Mouse (Mus musculus): Measurements from ENCODE around the gene 1700029J07Rik. TPM values are rescaled to one million over a fixed set of nuclear protein-coding genes. Genes with fewer than 3 reads are reported as not detected.

The 1700029J07Rik gene
- 1 to 10 TPM; 1.9 to 3.2 TPM for polyA plus RNA-seq (2017; shearing (Covaris generic))

DNA sequence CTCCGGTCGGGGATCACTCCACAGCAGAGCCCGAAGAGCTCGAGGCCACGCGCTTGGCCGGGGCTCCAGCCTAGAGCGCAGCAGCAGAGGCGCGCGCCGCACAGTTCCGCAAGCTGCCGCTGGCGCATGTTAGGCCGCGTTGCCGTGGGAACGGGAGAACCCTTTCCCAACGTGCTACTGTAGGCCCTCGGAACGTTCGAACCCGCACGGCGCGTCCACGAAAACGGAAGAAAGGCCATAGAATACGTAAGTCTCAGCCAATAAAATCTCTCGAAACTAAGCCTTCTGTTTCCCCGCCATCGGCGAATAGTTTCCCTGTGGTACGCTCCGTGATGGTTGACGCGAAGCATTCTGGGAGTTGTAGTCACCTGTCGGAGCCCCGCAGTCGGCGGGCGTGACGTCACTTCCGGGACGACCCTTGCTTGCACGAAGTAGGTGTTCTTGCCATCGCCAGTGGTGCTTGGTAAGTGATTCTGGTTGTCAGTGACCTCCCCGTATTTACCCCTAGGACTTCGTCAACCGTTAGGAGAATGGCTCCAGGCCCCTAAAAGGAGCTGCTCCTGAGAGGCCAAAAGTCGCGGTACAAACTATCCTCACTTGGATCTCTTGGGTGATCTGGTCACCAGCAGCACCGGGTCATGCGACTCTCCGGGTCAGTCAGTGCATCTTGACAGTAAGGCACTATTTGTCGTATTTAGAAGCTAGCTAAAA is at the start of gene 1700029J07Rik, which contains the start of gene Ufsp2:
Gene 1700029J07Rik (minus strand): TSS at position 127 of the 711 bp plus-strand sequence.
Gene Ufsp2 (plus strand): TSS at position 403 of the 711 bp plus-strand sequence.
- peak; percentile 95 for ATAC-seq

DNA sequence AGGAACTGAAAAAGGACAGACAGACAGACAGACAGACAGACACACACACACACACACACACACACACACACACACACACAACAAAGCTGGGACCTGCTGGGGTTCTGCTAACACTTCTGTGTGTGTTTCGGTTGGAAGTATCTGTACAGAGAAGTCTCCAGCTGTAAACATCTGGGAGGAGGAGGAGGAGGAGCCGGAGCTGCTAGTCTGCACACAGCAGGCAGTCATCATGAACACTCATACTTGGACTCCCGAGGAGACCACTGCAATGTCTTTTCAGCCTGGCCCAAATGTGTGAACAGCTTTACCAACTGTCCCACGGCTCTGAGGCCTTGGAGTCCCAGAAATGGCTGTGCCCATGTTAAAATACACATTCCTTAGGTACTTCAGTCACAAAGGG is 49.3 kb upstream of the 1700029J07Rik start:
- no peak for ATAC-seq

DNA sequence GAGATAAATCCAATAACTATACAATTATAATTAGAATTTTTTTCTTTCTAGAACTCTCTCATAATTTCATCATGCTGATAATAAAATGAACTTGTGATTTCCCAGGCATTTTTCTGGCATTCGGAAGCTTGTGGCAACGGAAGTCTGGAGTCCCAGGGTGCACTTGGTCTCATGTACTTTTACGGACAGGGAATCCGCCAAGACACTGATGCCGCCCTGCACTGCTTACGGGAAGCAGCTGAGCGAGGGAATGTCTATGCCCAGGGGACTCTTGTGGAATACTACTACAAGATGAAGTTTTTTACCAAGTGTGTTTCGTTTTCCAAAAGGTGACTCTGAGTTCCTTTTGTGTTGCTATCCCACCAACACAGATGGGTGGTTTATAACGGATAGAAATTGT is 47.7 kb upstream of the 1700029J07Rik start:
- no peak for ATAC-seq

DNA sequence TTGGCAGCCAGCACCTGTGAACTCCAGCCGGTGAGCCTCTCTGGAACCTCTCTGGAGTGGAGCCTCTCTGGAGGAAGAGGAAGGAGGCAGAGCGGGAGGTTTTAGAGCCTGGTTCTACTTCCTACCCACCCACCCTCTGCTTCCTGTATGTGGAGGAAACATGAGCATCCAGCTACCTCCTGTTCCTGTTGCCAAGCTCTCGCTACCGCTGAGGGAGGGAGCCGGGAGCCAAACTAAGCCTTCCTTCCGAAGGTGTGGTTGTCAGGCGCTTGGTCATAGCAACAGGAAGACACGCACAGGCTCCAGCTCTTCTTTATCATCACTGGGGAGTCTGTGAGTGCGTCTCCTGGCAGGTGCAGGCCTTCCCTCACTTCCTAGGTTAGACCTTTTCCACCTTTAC is 47.2 kb upstream of the 1700029J07Rik start:
- no peak for ATAC-seq

DNA sequence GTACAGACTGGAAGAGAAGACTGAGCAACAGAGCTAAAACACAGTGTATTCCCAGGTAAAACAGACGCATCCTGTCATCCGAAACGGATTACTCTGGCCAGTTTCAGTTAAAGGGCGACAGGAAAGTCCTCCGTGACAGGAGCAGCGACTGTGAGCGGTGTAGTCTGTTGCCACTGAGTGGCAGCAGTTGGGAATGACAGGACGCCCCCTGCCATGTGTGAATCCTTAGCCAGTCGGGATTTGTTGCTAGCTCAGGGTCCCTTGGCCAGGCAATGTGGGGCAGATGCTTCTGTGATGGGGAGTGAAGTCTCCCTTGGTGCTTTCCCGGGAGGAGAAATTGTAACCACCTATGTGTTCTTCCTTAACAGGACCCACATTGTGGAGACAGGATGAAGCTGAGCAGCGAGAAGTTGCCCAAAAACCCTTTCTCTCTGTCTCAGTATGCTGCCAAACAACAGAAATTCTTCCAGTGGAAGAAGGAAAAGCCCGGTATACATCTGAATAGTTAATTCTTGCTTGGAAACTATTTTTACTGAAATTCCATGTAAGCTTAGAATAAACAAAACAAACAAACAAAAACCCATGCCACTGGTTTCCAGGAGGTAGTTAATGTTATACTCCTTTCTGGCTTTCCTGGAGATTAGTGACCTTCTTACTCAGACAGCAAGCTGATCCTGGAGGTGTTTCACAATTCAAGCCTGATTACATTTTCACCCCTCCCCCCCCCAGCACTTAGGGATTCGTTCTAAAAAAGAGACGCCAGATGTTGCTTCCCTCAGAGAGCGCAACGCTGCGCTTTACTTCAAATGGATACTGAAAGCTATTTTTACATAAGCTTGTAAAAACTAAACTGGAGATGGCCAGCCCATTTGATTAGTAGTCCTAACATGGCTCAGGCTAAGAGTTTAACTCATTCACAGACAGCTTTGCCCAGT is 36.0 kb upstream of the 1700029J07Rik start:
- no peak for ATAC-seq

DNA sequence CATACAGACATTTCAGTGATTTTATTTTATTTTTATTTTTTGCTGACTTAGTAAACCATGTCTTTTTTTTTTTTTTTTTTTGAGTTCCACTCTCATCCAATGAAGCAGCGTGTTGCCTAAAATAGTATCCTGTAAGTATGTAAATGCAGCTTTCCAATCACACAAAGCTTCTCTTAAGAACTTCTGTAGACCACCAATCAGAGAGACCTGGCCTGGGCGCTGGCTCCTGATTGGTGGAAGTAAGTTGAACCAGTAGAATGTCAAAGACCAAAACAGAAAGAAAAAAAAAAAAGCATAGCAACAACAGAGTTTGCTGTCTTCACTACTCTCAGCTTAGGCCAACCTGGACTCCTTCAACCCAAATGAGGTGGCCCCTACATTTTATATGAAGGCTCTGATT is 35.3 kb upstream of the 1700029J07Rik start:
- no peak for ATAC-seq

DNA sequence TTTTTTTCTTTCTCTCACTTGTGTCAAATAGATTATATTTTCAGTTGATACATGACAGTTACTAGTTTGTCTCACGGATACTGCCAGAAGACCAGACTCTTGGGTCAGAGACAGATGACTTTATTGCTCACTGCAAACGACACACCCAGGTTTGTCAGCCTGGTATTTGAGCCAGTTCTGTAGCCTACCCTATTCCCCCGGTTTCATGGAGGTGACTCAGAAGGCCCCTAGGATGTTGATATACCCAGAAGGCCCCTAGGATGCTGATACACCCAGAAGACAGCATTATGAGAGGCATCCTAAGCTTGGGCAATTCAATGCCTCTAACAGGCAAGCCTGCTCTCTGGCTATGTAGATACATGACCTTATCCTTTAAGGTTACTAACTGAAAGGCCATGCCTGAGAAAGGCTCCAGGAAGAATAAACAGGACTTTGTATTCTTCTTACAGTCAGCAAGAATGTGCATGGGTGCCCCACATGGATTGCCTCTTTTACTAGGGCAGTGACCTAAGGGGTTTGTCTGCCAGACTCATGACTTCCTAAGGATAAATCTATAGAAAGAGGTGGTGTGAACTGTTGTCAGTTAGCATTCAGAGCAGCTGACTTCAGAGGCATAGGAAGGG is 32.1 kb upstream of the 1700029J07Rik start:
- ATAC-seq, result no peak

DNA sequence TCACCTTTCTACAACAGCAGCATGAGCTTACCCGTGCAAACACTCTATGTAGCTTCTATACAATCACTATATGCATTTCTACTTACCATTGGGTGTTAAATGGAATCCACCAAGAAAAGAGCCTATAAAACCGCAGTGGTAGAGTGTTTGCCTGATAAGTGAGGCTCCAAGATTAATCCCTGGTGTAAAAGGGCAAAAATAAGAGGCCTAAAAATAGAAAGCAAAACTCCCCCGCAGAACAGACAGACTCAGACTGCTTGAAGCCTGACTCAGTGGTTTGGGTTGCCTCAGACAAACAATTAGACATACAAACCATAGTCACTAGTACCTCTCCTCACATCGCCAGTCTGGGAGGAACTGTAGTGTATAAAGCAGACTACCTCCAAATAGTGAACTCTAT is 30.5 kb upstream of the 1700029J07Rik start, which contains the start of gene Ankrd37:
Gene Ankrd37 (minus strand): TSS at position 112 of the 400 bp plus-strand sequence.
- ATAC-seq, result no peak

DNA sequence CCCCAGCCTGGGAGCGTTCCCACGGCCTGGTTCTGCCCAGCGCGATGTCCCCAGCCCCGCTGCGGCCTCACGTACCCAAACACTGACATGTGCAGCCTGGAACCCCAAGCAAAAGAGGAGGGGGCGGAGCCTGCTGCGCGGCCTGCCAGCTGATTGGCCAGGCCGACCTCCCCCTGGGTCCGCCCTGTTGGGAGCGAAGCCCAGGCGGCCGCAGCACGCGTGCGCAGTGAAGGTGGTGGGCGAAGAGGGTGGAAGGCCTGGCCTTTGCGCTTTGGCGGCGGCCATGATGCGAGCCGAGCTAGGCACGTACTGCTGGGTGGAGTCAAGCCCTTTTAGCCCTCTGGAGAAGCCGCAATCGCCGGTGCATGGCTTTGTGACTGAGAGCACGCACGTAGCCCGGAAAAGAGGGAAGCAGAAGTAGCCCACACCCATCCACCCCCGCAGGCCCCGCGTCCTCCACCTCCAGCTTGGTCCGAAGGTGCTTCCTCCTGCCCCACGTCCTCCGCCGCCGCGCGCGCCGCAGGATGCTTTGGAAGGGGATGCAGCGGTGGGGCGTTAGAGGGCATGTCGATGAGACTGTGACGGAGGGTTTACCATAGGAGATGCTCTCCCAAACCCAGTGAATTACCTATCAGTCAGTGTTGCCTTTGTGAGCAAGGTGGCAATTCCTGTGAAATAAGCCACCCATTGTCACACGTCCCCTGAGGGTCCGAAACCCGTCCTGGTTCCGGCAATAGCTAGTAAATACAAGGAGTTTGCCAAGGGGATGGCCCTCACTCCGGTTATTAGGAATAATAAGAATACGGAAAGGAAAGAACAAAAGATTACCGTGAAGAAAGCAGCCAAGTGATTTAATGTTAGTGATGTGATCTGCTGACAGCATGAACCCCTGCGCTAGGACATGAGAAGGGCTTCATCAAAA is 25.0 kb upstream of the 1700029J07Rik start:
- peak; percentile 95 for ATAC-seq

DNA sequence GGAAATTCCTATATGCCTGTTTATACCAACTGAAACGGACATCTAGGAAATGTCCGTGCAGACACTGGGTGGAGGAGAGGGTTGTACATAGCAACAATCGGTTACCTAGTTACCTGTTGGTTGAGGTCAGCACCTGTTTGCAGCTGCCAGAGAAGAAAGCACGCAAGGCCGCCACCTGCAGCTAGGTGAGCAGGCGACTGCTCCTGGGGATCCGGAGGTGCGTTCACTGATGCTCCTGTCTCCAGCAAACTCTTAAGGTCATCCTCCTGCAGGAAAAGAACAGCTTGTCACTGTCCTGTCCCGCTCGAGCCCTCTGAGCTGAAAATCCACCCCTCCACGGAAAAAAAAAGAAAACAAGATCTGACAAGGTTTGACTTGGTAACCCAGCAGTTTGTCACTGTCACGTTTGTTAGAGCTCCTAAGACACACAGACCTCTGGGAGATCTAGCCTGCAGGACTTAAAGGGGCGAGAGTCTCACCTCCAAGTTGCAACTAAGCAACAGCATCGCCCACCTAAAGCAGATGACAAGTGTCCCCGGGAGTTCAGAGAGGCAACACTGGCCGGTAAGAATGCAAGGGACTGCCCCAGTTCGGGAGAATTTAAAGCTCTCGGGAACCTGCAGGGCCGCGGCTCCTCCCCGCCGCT is 24.2 kb upstream of the 1700029J07Rik start, which contains the start of gene Lrp2bp:
Gene Lrp2bp (plus strand): TSS at position 166 of the 646 bp plus-strand sequence.
- no peak for ATAC-seq

DNA sequence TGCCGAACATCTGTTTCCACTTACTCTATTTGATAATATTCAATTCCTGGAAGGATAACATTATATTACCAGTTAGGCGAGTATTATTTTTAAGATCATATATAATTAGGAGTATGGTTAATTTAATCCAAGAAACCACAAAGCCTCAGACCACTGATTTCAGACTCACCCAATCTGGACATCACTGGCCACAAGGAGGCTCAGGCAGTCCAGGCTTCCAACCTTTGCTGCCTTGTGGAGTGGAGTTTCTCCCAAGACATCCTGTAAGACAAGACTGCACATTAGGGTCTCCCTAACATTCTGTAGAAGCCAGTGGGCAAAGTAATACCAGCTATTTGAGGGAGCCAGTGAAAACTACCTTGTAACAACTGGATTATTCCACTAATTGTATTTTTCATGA is 23.2 kb upstream of the 1700029J07Rik start:
- ATAC-seq, result no peak

DNA sequence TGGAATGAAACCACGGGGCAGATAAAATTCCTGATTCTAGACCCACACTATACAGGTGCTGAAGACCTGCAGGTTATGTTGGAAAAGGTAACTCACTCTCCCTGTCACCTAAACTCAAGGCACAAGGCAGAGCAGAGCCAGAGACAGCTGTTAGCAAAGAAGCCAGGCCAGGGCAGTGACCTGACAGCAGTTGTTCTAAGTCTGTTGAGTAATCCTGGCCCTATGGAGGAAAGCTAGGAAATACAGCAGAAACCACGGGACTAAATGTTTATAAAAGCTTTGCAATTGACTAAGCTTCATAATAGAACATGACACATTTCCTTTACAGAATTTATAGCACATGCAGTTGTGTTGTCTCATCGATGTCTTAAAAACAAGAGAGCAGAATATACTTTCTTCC is 20.5 kb upstream of the 1700029J07Rik start:
- ATAC-seq, result no peak

DNA sequence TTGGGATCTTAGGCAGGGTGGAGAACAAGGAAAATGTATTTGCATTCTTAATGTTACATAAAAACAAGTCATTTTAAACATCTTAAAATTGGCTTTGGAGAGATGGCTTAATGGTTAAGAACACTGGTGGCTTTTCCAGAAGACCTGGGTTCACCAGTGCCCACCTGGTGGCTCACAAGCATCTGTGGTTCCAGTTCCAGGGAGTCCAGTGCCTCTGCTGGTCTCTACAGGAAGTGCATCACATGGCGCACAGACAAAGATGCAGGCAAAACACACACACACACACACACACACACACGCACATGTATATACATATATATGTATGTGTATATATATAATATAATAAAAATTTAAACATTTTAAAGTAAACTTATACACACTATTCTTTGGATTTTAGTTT is 19.1 kb upstream of the 1700029J07Rik start:
- ATAC-seq, result peak; percentile 63

DNA sequence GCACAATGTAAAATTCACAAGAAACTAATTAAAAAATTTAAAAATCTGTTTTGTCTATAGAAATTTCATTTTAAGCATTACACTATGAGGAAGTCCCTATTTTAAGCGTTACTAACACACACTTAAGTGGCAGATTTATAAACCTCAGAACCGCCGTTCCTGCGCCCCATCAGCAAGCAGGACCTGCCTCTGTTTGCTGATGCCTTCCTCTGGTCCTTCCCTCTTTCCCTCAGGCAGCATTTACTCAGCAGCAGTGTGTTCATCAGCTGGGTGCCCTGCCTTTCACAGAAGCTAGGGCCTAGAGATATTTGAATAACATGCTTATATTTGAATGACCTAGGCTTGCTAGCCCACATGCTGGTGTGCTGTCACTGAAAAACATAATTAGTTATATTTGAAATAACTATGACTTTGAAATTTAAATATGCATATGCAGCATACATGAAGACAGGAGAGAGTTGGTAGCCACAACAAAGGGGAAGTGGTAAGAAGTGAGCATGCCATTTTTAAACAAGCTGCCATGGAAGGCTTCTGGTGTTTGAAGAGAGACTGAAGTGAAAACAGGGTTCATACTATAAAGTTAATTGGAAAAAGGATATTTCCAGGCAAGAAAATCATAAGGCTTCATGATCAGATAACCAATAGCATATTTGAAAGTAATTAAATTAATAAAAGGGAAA is 15.7 kb upstream of the 1700029J07Rik start:
- no peak for ATAC-seq

DNA sequence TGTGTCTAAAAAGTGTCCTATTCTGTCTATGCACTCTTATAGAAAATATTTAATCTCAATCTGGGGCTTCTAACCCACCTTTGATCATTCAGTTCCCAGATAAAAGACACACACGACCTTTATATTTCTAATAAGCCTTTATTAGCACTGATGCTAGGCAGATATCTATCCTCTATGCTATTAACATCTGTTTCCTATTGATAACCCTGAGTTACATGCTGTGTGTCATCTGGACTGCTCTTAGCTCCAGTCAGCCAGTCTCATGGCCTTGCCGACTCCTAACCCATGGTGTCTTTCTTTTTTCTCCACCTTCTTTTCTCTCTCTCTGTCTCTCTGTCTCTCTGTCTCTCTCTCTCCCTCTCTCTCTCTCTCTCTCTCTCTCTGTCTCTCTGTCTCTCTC is 13.1 kb upstream of the 1700029J07Rik start:
- no peak for ATAC-seq

DNA sequence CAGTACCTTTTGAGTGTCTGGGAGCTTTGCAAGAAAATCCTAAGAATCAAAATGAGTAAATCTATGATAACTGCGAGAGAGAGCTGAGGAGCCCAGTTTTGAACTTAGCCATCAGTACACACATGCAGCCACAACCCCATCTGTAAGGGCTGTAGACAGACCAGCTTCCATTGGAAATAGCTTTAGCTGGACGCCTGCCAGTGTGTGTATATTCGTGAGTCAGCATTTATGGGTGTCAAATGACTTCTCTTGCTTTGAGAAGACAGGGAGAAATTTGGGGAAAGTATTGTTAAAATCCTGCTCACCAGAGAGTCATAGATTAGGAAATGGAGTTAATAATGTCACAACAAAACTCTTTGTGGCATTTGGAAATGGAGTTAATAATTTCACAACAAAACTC is 11.6 kb upstream of the 1700029J07Rik start:
- no peak for ATAC-seq

DNA sequence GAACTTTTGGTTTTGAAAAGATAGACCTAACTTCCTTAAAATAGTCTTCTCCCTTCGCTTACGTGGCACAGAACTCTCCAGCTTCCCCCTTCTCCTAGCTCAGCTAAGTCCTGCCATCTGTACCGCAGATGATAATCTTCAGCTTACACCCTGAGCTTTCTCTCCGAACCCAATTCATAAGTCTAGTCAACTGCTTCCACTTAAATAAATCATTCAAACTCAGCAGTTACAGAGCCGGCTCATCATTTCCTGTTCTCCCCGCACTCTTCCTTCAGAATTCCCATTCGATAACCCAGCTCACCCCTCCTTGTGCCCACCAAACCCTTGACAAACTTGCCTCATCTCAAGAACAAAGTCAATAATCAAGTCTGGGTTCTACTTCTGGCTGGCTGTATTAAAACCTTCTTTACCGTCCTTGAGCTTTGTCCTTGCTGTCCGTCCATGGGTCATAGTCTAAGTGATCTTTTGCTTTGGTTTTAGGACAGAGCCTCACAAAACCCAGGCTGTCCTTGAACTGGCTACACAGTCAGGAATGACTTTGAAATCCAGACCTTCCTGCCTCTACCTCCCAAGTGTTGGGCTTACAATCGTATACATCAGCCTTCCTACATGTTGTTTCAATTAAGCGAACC is 901 bp upstream of the 1700029J07Rik start:
- ATAC-seq, result no peak

DNA sequence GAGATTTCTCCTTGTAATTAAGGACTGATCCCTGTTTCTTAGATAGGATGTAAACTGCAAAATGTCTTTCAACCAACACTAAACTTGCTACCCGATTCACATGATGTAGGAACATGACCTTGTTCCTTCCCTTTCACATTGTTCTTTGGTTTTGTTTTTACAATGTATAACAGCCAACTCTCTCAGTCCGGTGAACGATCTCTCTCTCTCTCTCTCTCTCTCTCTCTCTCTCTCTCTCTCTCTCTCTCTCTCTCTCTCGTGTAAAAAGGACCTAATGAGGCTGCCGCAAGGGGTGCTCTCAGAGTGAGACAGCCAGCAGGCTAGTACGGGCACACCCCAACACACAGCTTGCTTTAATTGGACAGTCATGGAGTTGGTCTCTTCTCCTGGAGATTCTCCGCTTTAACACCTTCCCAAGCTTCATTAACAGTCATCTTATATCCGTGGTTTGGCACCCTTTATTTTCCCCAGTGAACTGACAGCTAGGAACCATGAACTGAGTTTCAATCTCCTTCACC is 1.0 kb downstream of the 1700029J07Rik start:
- no peak for ATAC-seq

DNA sequence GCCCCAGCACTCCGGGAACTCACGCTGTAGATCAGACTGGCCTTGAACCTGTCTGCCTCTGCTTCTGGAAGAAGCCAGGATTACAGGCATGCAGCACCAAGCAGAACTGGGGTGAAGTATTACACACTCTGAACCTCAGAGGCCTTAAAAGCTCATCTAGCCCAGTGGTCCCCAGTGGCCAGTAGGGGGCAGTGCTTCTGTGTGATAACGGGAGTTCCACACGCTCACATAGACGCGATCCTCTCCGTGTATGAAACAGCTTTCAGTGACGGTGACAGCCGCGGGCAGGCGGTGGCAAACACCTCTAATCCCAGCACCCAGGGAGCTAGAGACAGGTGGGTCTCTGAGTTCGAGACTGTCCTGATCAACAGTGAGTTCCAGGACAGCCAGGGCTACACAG is 4.2 kb downstream of the 1700029J07Rik start:
- no peak for ATAC-seq

DNA sequence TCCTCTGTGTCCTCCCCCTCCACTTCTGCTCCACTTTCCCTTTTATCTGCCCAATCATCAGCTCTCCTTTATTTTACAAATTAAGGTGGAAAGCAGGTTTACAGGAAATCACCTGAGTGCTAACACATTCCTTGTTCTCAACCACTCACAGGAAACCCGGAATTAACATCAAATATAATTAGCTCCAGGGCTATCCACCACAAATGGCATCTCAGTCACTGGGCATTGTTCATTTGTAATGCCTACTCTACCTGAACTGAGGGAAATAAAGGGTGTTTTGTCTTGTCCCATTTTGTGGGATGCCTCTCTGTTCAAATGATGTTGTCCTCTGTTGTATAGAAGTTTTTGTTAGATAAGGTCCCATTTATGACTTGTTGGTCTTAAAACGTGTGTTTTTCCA is 24.4 kb downstream of the 1700029J07Rik start:
- ATAC-seq, result no peak

All from CD4-positive, CD25-positive, alpha-beta regulatory T cell, adult 4 months (primary cell).